Mouse (Mus musculus) neural tube, embryonic 12.5 days (tissue): Measurements from ENCODE around the gene Uqcc1. TPM values are rescaled to one million over a fixed set of nuclear protein-coding genes. Genes with fewer than 3 reads are reported as not detected.
A peak's percentile ranks its signal among the peaks of the same experiment; 100 is the strongest.
"Not testable (repeated sequence)": the region's sequence is repeated elsewhere in the genome, so short reads cannot be mapped to it uniquely, and the experiment has no call there.

Experiments
- ATAC-seq: fragments of 200-750 bp; cut with Nextera tagmentation; 2 replicates; pipeline ENCODE4 v1.8.0; 2017; ENCODE audit warnings: low read depth, mild to moderate bottlenecking, moderate TSS enrichment, moderate library complexity; ENCODE audit not compliant: low FRiP score
- H3K27ac ChIP-seq: fragments of 300-500 bp; sonication (generic); 2 replicates; pipeline ENCODE4 v1.5.1; 2016
- H3K27me3 ChIP-seq: fragments of 300-500 bp; sonication (generic); replicated peaks from 2 replicates; pipeline ENCODE4 v1.6.1; 2016; ENCODE audit warnings: mild to moderate bottlenecking
- H3K36me3 ChIP-seq: fragments of 300-500 bp; sonication (generic); 2 replicates; pipeline ENCODE4 v1.6.1; 2016; ENCODE audit warnings: mild to moderate bottlenecking
- H3K4me1 ChIP-seq: fragments of 300-500 bp; sonication (generic); 2 replicates; pipeline ENCODE4 v1.6.1; 2016
- H3K4me2 ChIP-seq: fragments of 300-500 bp; sonication (generic); replicated peaks from 2 replicates; pipeline ENCODE4 v1.6.1; 2016; ENCODE audit warnings: mild to moderate bottlenecking
- H3K4me3 ChIP-seq: fragments of 300-500 bp; sonication (generic); 2 replicates; pipeline ENCODE4 v1.5.1; 2016
- H3K9ac ChIP-seq: fragments of 300-500 bp; sonication (generic); 2 replicates; pipeline ENCODE4 v1.6.1; 2016; ENCODE audit warnings: mild to moderate bottlenecking
- H3K9me3 ChIP-seq: fragments of 300-500 bp; sonication (generic); 2 replicates; pipeline ENCODE4 v1.6.1; 2016; ENCODE audit warnings: mild to moderate bottlenecking
- WGBS: fragments of 180-500 bp; shearing (Covaris S2); methylation state at CpG from one replicate; pipeline ENCODE4 v1.1.7; 2016; 5-methylcytosine and 5-hydroxymethylcytosine counted together
- polyA plus RNA-seq: library from polyadenylated mRNA; unstranded; fragments of >200 nt; fragmentation: Nextera tagmentation; extraction: Ambion mirVana; gene quantifications from 2 replicates; pipeline ENCODE4 v1.2.1, GENCODE M21; 2016

The Uqcc1 gene
- polyA plus RNA-seq, 1 experiment from 2014 or later = 74.5 TPM

- Histone ChIP-seq H3K27me3 (no peaks in the 10 kb centered on the region), H3K36me3 (no peaks in the 10 kb centered on the region), H3K4me2 (no peak overlapping the region), H3K9ac (no peak overlapping the region), H3K4me1 (peaks cover 33% of the 10 kb centered on the region), H3K4me3 (no peak overlapping the region), H3K9me3 (no peaks in the 10 kb centered on the region), H3K27ac (no peak overlapping the region)
- ATAC-seq = no peak
- 10% methylated on average over 4 of the region's 4 CpGs for WGBS
Measured at GRCm38 (mm10) chr2:155946499-155946898, 16.4 kb upstream of the Uqcc1 start.

GRCm38 (mm10) chr2:155946069-155946468 lies 16.0 kb upstream of the Uqcc1 start:
- H3K9ac ChIP-seq = no peak overlapping the region
- H3K4me1 ChIP-seq = peaks cover 33% of the 10 kb centered on the region
- under 1% methylated on average over 7 of the region's 7 CpGs for WGBS
- H3K27ac ChIP-seq = no peak overlapping the region
- H3K36me3 ChIP-seq = no peaks in the 10 kb centered on the region
- no peak for ATAC-seq
- no peaks in the 10 kb centered on the region for H3K9me3 ChIP-seq
- no peaks in the 10 kb centered on the region for H3K27me3 ChIP-seq
- H3K4me3 ChIP-seq = no peak overlapping the region
- no peak overlapping the region for H3K4me2 ChIP-seq

- no peak overlapping the region for H3K4me3 ChIP-seq
- H3K4me2 ChIP-seq = no peak overlapping the region
- H3K9me3 ChIP-seq = no peaks in the 10 kb centered on the region
- no peaks in the 10 kb centered on the region for H3K36me3 ChIP-seq
- no peaks in the 10 kb centered on the region for H3K27me3 ChIP-seq
- H3K4me1 ChIP-seq = peaks cover 33% of the 10 kb centered on the region
- 63% methylated on average over 5 of the region's 5 CpGs for WGBS
- H3K27ac ChIP-seq = no peak overlapping the region
- no peak for ATAC-seq
- no peak overlapping the region for H3K9ac ChIP-seq
Measured at GRCm38 (mm10) chr2:155945580-155945979, 15.5 kb upstream of the Uqcc1 start.

GRCm38 (mm10) chr2:155945124-155945523 lies 15.0 kb upstream of the Uqcc1 start, which contains the start of gene Gdf5:
TSS of gene Gdf5 (minus strand) at chr2:155945367.
- Histone ChIP-seq H3K4me3 (no peak within 1 kb of the TSS), H3K4me2 (no peak within 1 kb of the TSS), H3K9me3 (no peaks in the 10 kb centered on the region), H3K4me1 (peaks cover 31% of the 10 kb centered on the region), H3K27me3 (no peaks in the 10 kb centered on the region), H3K9ac (no peak within 1 kb of the TSS), H3K27ac (no peak within 1 kb of the TSS), H3K36me3 (no peaks in the 10 kb centered on the region)
- ATAC-seq = no peak
- WGBS = 69% methylated on average over 13 of the region's 13 CpGs

- no peak for ATAC-seq
- 82% methylated on average over 4 of the region's 4 CpGs for WGBS
- no peak overlapping the region for H3K4me2 ChIP-seq
- no peak overlapping the region for H3K4me3 ChIP-seq
- H3K4me1 ChIP-seq = peaks cover 27% of the 10 kb centered on the region
- H3K27me3 ChIP-seq = no peaks in the 10 kb centered on the region
- no peaks in the 10 kb centered on the region for H3K36me3 ChIP-seq
- no peak overlapping the region for H3K9ac ChIP-seq
- H3K9me3 ChIP-seq = no peaks in the 10 kb centered on the region
- no peak overlapping the region for H3K27ac ChIP-seq
Measured at GRCm38 (mm10) chr2:155944685-155945084, 14.6 kb upstream of the Uqcc1 start.

GRCm38 (mm10) chr2:155943463-155943862 lies 13.4 kb upstream of the Uqcc1 start:
- H3K36me3 ChIP-seq = no peaks in the 10 kb centered on the region
- ATAC-seq = 0 out of 2 replicates have a peak, but pooled peaks have one; percentile 33
- H3K9ac ChIP-seq = 0 out of 2 replicates have a peak overlapping the region, but pooled peaks have one; percentile 17
- H3K4me2 ChIP-seq = peak overlapping the region; percentile 40
- H3K27ac ChIP-seq = no peak overlapping the region
- H3K4me3 ChIP-seq = no peak overlapping the region
- 1% methylated on average over 8 of the region's 8 CpGs for WGBS
- no peaks in the 10 kb centered on the region for H3K9me3 ChIP-seq
- H3K4me1 ChIP-seq = peaks cover 23% of the 10 kb centered on the region
- no peaks in the 10 kb centered on the region for H3K27me3 ChIP-seq

GRCm38 (mm10) chr2:155941697-155942442 lies 11.8 kb upstream of the Uqcc1 start:
- Histone ChIP-seq H3K9ac (no peak overlapping the region), H3K36me3 (no peaks in the 10 kb centered on the region), H3K27ac (no peak overlapping the region), H3K4me3 (no peak overlapping the region), H3K27me3 (no peaks in the 10 kb centered on the region), H3K9me3 (no peaks in the 10 kb centered on the region), H3K4me1 (peaks cover 23% of the 10 kb centered on the region), H3K4me2 (no peak overlapping the region)
- no peak for ATAC-seq
- 93% methylated on average over 40 of the region's 40 CpGs for WGBS

GRCm38 (mm10) chr2:155940681-155941080 lies 10.6 kb upstream of the Uqcc1 start, which contains the start of gene Gm15557:
TSS of gene Gm15557 (plus strand) at chr2:155940728.
- no peak within 1 kb of the TSS for H3K27ac ChIP-seq
- H3K9me3 ChIP-seq = no peaks in the 10 kb centered on the region
- no peak for ATAC-seq
- H3K4me2 ChIP-seq = no peak within 1 kb of the TSS
- H3K4me3 ChIP-seq = no peak within 1 kb of the TSS
- H3K27me3 ChIP-seq = no peaks in the 10 kb centered on the region
- H3K36me3 ChIP-seq = no peaks in the 10 kb centered on the region
- WGBS = 90% methylated on average over 3 of the region's 3 CpGs
- peaks cover 21% of the 10 kb centered on the region for H3K4me1 ChIP-seq
- no peak within 1 kb of the TSS for H3K9ac ChIP-seq

- Histone ChIP-seq H3K4me1 (peaks cover 14% of the 10 kb centered on the region), H3K27ac (no peak overlapping the region), H3K9me3 (no peaks in the 10 kb centered on the region), H3K27me3 (no peaks in the 10 kb centered on the region), H3K4me2 (no peak overlapping the region), H3K9ac (no peak overlapping the region), H3K36me3 (no peaks in the 10 kb centered on the region), H3K4me3 (no peak overlapping the region)
- WGBS = 67% methylated on average over 7 of the region's 7 CpGs
- ATAC-seq = no peak
Measured at GRCm38 (mm10) chr2:155939897-155940529, 9.9 kb upstream of the Uqcc1 start.

GRCm38 (mm10) chr2:155928711-155929345 lies 1.3 kb downstream of the Uqcc1 start:
- Histone ChIP-seq H3K27ac (no peak overlapping the region), H3K9me3 (no peaks in the 10 kb centered on the region), H3K4me3 (peak overlapping the region; percentile 67; the same call in 1 of the 2 replicates), H3K4me1 (peaks cover 17% of the 10 kb centered on the region), H3K27me3 (no peaks in the 10 kb centered on the region), H3K36me3 (peaks cover 7% of the 10 kb centered on the region; the same call in 1 of the 2 replicates), H3K4me2 (peak overlapping the region; percentile 87), H3K9ac (no peak overlapping the region)
- 74% methylated on average over 7 of the region's 7 CpGs for whole genome bisulfite sequencing
- no peak for ATAC-seq

GRCm38 (mm10) chr2:155925213-155925612 lies 4.9 kb downstream of the Uqcc1 start:
- H3K4me3 ChIP-seq, H3K9me3 ChIP-seq, H3K4me2 ChIP-seq, H3K9ac ChIP-seq, H3K27me3 ChIP-seq, ATAC-seq, H3K27ac ChIP-seq: not testable (repeated sequence)
- WGBS = 91% methylated on average over 6 of the region's 6 CpGs
- peaks cover 12% of the 10 kb centered on the region for H3K4me1 ChIP-seq
- peaks cover 13% of the 10 kb centered on the region; the same call in 1 of the 2 replicates for H3K36me3 ChIP-seq

GRCm38 (mm10) chr2:155923143-155923542 lies 7.0 kb downstream of the Uqcc1 start:
- Histone ChIP-seq H3K27me3 (no peaks in the 10 kb centered on the region), H3K4me3 (no peak overlapping the region), H3K4me1 (no peaks in the 10 kb centered on the region), H3K4me2 (no peak overlapping the region), H3K36me3 (peaks cover 13% of the 10 kb centered on the region; the same call in 1 of the 2 replicates), H3K27ac (no peak overlapping the region), H3K9me3 (no peaks in the 10 kb centered on the region), H3K9ac (no peak overlapping the region)
- ATAC-seq = no peak
- WGBS = 96% methylated on average over 7 of the region's 7 CpGs
